Mouse (Mus musculus) small intestine, adult 2 months (tissue): ENCODE results near the gene Stau1. TPM values are rescaled to one million over a fixed set of nuclear protein-coding genes. Genes with fewer than 3 reads are reported as not detected.
"Not testable (repeated sequence)": the region's sequence is repeated elsewhere in the genome, so short reads cannot be mapped to it uniquely, and the experiment has no call there.

Experiments used
- H3K27ac ChIP-seq: fragments of 200-500 bp; 2 replicates; pipeline ENCODE4 v1.5.1; 2012; ENCODE audit warnings: low read depth, low read length, control low read depth, inconsistent platforms; ENCODE audit not compliant: insufficient read depth
- H3K27me3 ChIP-seq: fragments of 200-500 bp; 2 replicates; pipeline ENCODE4 v1.6.1; 2012; ENCODE audit warnings: mild to moderate bottlenecking, moderate library complexity, low read length, inconsistent platforms; ENCODE audit not compliant: control insufficient read depth, insufficient read depth
- H3K36me3 ChIP-seq: fragments of 200-500 bp; 2 replicates; pipeline ENCODE4 v1.6.1; 2012; ENCODE audit warnings: mild to moderate bottlenecking, low read length, control low read depth, inconsistent platforms; ENCODE audit not compliant: control insufficient read depth, insufficient read depth
- H3K4me1 ChIP-seq: fragments of 200-500 bp; 2 replicates; pipeline ENCODE4 v1.6.1; 2012; ENCODE audit warnings: low read length, inconsistent platforms, mixed read lengths; ENCODE audit not compliant: control insufficient read depth, insufficient read depth, insufficient read length
- H3K4me3 ChIP-seq: fragments of 200-500 bp; 2 replicates; pipeline ENCODE4 v1.5.1; 2012; ENCODE audit warnings: low read depth, mild to moderate bottlenecking, control low read depth, inconsistent platforms, low read length, moderate library complexity
- CTCF ChIP-seq: fragments of 200-500 bp; IDR thresholded peaks from 2 replicates; pipeline ENCODE4 v1.5.1; 2012; ENCODE audit warnings: low read depth, mild to moderate bottlenecking, control low read depth, inconsistent platforms, low read length, moderate library complexity, mixed read lengths; ENCODE audit not compliant: insufficient replicate concordance, insufficient read length; ENCODE audit errors: extremely low read depth
- POLR2A ChIP-seq: fragments of 200-500 bp; IDR thresholded peaks from 2 replicates; pipeline ENCODE4 v1.6.1; 2012; ENCODE audit warnings: low read depth, mild to moderate bottlenecking, control low read depth, inconsistent platforms, low read length, moderate library complexity
- WGBS: fragments of 180-500 bp; shearing (Covaris S2); methylation state at CpG from one replicate; pipeline ENCODE4 v1.1.7; 2018; 5-methylcytosine and 5-hydroxymethylcytosine counted together
- polyA plus RNA-seq: library from polyadenylated mRNA; depleted of rRNA; stranded (reverse); fragments of >200 nt; gene quantifications from 2 replicates; pipeline ENCODE4 v1.2.3, GENCODE M21; 2012

Gene Stau1
- polyA plus RNA-seq, 1 experiment: 9.8 TPM

DNA sequence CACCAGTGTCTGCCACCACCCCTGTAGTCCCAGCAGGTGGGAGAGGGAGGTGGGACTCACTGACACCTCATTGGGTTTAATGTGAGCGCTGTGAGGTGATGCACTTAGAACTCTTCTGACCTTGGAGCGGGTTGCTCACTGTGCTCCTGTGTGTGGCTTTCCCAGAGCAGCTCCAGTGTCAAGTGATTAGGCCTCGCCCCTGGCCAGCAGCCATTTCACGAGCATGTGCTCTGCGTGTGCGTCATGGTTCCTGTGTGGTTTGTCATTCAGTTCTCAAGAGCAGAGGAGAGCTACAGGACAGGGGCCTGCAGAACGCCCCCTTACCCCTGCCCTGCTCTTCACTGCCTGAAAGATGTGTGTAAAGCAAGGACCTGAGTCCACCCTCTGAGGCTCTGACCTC, 32.5 kb upstream of the Stau1 start:
- no peaks in the 10 kb centered on the region for H3K4me1 ChIP-seq
- H3K27ac ChIP-seq: no peak overlapping the region
- WGBS: 88% methylated on average over 7 of the region's 7 CpGs
- no peak overlapping the region for H3K4me3 ChIP-seq
- H3K36me3 ChIP-seq: peaks cover 54% of the 10 kb centered on the region
- H3K27me3 ChIP-seq: no peaks in the 10 kb centered on the region
- TF ChIP-seq POLR2A (no peak), CTCF (no peak)

DNA sequence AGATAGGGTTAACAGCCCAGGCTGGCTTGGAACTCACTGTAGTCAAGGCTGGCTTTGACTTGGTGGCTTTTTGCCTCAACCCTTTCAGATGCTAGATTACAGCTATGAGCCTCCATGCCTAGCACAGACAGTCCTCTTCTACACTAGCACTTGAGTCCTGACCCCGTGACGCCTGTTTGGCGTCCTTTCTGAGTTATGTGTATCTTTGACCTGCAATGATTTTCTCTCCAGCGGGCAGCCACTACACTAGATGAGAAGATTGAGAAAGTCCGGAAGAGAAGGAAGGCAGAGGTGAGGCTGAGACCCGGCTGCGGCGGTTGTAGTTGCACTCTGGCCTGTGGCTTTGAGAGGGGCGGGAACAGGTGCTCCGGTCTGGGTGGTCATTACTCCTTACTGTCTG, 23.3 kb upstream of the Stau1 start:
- H3K4me3 ChIP-seq: no peak overlapping the region
- no peak for TF ChIP-seq POLR2A
- TF ChIP-seq CTCF: no peak
- WGBS: 91% methylated on average over 10 of the region's 10 CpGs

DNA sequence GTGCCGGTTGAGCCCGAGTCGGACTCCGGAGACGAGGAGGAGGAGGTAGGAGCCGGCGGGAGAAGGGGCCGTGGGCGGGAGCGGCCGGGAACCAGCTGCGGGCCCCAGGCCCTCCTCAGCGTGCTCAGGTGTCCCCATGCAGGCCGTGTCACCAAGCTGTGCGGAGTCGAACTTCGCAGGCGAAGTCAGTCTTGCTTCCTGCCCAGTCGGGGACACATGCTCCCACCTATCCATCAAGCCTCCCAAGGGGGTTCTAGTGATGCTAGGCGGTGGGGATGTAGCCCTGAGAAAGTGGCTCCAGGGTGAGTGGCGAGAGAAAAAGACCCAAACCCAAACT, 19.3 kb upstream of the Stau1 start:
- Histone ChIP-seq H3K36me3 (peaks cover 15% of the 10 kb centered on the region), H3K27me3 (no peaks in the 10 kb centered on the region), H3K4me3 (peak overlapping the region; percentile 83), H3K4me1 (peaks cover 6% of the 10 kb centered on the region), H3K27ac (no peak overlapping the region)
- WGBS: under 1% methylated on average over 21 of the region's 21 CpGs
- TF ChIP-seq POLR2A: no peak; the same call in 1 of the 2 replicates
- no peak for TF ChIP-seq CTCF

More for the DNA sequence above, 23.3 kb upstream of the Stau1 start:
- peaks cover 36% of the 10 kb centered on the region for H3K36me3 ChIP-seq
- H3K27me3 ChIP-seq: no peaks in the 10 kb centered on the region
- H3K4me1 ChIP-seq: peaks cover 6% of the 10 kb centered on the region
- no peak overlapping the region for H3K27ac ChIP-seq

DNA sequence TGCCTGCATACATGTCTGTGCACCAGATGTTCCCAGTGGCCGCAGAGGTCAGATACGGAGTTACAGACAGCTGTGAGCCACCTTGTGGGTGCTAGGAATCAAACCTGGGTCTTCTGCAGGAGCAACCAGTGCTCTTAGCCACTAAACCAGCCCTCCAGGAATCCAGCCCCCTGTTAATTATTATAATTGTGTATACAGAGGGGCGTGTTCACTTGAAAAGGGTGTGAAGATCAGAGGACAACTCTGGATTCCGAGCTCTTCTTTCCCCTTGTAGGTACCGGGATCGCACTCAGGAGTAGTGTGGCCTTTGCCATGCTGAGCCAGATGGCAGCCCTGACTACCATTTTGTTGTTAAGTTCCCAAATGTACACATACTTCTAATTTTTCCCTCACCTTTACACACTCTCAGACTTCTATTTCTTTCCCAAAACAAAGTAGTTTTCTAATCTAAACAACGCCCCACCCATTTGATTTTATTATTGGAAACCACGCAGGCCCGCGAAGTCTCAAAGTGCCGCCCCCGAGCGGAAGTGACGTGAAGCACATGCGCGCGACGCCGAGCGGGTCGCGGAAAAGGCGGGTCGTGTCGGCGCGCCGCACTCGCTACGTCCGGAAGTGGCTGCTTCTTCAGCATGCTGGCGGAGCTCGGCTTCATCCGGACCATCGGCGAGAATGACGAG, 18.7 kb upstream of the Stau1 start, which contains the start of gene Ddx27:
Ddx27 (plus strand) TSS at position 492 of the 680 bp plus-strand sequence.
- Histone ChIP-seq H3K4me1 (peaks cover 6% of the 10 kb centered on the region), H3K27ac (peak within 1 kb of the TSS; percentile 39), H3K36me3 (peaks cover 10% of the 10 kb centered on the region), H3K27me3 (no peaks in the 10 kb centered on the region), H3K4me3 (peak within 1 kb of the TSS; percentile 83)
- TF ChIP-seq CTCF: 0 out of 2 replicates have a peak, but pooled peaks have one; percentile 3
- TF ChIP-seq POLR2A: peak; percentile 52; the same call in 1 of the 2 replicates
- 1% methylated on average over 37 of the region's 37 CpGs for WGBS

DNA sequence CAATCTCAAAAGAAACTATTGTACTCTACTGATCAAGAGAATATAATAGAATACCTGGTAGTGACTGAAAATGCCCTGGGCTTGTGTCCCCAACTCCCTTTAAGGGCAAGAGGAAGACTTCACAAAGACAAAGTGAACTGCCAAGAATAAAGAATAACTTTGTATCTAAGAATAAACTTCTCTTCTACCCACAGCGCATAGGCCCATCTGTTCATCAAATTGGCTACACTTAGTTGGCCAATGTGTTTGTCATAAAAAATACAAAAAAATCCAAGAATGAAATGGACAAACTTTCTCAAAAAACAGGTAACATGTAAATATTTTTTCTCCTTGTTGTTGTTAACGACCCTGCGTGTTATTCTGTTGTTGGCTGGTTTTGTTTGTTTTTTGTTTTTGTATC, 14.4 kb upstream of the Stau1 start:
- TF ChIP-seq POLR2A: no peak
- no peak for TF ChIP-seq CTCF
- Histone ChIP-seq H3K27me3 (no peaks in the 10 kb centered on the region), H3K27ac (no peak overlapping the region), H3K4me3 (no peak overlapping the region), H3K4me1 (peaks cover 6% of the 10 kb centered on the region), H3K36me3 (no peaks in the 10 kb centered on the region)
- WGBS: 81% methylated on average over 3 of the region's 3 CpGs

DNA sequence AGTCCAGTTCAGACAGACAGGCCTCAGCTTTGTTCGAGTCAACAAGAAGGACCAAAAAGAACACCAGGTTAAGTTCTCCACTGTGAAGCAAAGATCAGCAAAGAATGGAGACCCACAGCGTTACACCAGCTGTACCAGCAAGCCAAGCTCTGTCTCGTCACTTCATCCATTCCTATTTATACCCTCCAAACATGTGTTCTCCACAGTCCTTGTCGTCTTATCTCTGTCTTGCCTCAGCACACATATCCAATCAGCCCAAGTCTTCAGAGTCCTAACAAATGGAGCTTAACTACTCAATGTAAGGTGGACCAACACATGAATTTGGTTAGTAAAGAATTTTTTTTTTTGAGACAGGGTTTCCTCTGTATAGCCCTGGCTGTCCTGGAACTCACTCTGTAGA, 13.4 kb upstream of the Stau1 start:
- Histone ChIP-seq H3K4me3 (no peak overlapping the region), H3K4me1 (peaks cover 4% of the 10 kb centered on the region; the same call in 1 of the 2 replicates), H3K27me3 (no peaks in the 10 kb centered on the region), H3K27ac (no peak overlapping the region), H3K36me3 (no peaks in the 10 kb centered on the region)
- no peak for TF ChIP-seq POLR2A
- TF ChIP-seq CTCF: no peak
- WGBS: 89% methylated on average over 4 of the region's 4 CpGs

DNA sequence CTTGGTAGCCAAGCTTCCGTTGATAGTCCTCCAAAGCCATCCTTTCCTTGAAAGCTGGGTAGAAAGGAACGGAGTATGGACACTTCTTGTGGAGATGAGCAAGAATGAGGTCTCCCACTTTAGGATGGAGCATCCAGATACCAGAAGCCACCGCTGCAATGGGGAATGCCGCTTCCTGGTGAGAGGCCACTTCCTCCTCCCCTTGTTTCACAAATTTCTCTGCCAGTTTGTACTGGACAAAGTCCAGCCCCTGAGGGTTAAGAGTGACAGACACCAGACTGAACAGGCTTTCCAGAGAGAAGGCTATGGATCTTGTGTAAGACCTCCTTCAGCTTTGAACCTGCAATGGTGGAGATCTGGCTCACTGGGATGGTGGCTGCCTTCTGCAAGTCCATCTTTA, 11.5 kb upstream of the Stau1 start:
- WGBS: 37% methylated on average over 4 of the region's 4 CpGs
- not testable (repeated sequence) for H3K4me3 ChIP-seq

DNA sequence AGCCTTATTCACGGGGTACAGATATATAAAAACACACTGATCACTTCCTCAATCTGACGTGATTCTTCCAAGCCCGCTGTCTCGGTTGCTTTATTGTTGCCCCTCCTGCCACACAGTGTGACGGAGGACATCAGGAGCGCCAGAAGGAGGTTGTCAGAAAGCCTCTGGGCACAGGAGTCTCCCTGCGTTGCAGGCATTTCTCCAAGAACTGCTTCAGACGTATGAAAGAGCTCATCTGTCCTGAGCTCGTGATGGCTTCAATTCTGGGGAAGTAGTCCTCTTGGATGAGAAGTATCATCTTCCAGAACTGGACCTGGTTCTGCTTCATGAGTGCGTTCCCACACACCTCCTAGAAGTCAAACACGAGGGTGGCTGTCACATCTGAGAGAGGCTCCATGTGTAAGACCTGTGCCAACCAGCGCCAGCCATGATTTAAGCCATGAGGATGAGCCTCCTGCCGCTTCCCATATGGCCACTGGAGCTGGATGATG, 10.9 kb upstream of the Stau1 start:
- Histone ChIP-seq H3K27ac (no peak overlapping the region), H3K36me3 (no peaks in the 10 kb centered on the region), H3K4me1 (peaks cover 3% of the 10 kb centered on the region; the same call in 1 of the 2 replicates), H3K27me3 (no peaks in the 10 kb centered on the region), H3K4me3 (no peak overlapping the region)
- no peak for TF ChIP-seq CTCF
- TF ChIP-seq POLR2A: no peak
- 58% methylated on average over 13 of the region's 13 CpGs for WGBS

More for the DNA sequence above, 11.5 kb upstream of the Stau1 start:
- not testable (repeated sequence) for H3K36me3 ChIP-seq, H3K4me1 ChIP-seq, H3K27me3 ChIP-seq, H3K27ac ChIP-seq
